Mouse (Mus musculus) erythroblast, embryonic 14.5 days (primary cell): ENCODE measurements around the gene Srsf12. TPM values are rescaled to one million over a fixed set of nuclear protein-coding genes. Genes with fewer than 3 reads are reported as not detected.

ENCODE experiments used
- H3K27me3 ChIP-seq: 2 replicates; pipeline ENCODE4 v1.6.1; 2012; ENCODE audit warnings: inconsistent platforms; ENCODE audit not compliant: control insufficient read depth
- H3K36me3 ChIP-seq: 2 replicates; pipeline ENCODE4 v1.6.1; 2012; ENCODE audit warnings: mild to moderate bottlenecking, inconsistent platforms; ENCODE audit not compliant: control insufficient read depth
- H3K4me1 ChIP-seq: 2 replicates; pipeline ENCODE4 v1.6.1; 2012; ENCODE audit warnings: inconsistent platforms; ENCODE audit not compliant: control insufficient read depth
- H3K4me3 ChIP-seq: replicated peaks from 2 replicates; pipeline ENCODE3; 2012; ENCODE audit warnings: moderate library complexity, mild to moderate bottlenecking, inconsistent platforms
- H3K9me3 ChIP-seq: 2 replicates; pipeline ENCODE4 v1.6.1; 2012; ENCODE audit warnings: low read length, inconsistent platforms, mixed read lengths; ENCODE audit not compliant: control insufficient read depth
- GATA1 ChIP-seq: IDR thresholded peaks from 2 replicates; pipeline ENCODE4 v1.6.1; 2012; ENCODE audit warnings: low read length, inconsistent platforms, mixed read lengths
- TAL1 ChIP-seq: IDR thresholded peaks from 3 replicates; pipeline ENCODE4 v1.6.1; 2012; ENCODE audit warnings: low read length, inconsistent platforms, mixed read lengths
- polyA plus RNA-seq: library from polyadenylated mRNA; stranded (reverse); fragments of >175 nt; gene quantifications from 2 replicates; pipeline ENCODE4 v1.2.3, GENCODE M21; 2012

Srsf12 gene
- polyA plus RNA-seq, 1 experiment: not detected

DNA sequence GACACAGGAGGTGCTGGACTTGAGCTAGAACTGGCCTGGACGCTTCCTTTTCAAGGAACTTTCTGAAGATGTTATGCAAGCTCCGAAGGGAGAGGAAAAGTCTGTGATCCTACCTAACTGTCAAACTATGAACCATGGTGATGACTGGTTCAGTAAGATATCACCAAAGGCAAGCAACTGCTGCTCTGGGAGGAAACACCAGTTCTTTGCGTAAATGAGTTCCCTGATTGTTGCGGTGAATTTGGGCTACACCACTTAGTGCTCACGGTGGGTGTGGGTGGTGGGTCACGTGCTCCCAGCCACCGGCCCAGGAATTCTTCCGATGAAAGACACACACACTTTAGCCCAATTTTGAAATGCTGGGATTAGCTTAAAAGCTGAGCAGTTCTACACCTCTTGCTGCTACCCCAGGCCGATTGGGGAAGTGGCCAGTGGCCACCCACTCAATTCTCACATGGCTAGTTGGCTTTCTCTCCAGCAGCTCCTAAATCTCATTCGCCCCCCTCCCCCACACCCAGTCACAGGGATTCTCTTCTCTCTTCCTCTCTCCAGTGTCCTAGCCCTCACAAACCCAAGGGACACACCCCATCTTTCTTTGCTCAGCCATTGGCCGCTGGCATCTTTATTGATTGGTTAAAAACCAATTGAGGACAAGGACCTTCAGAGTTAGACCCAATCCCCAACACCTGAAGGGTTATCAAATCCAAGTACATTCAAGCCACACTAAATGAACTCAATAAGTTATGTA, 56.4 kb downstream of the Srsf12 start:
- Histone ChIP-seq H3K4me3 (no peak overlapping the region), H3K27me3 (no peaks in the 10 kb centered on the region; the same call in 1 of the 2 replicates), H3K36me3 (no peaks in the 10 kb centered on the region), H3K4me1 (peaks cover 2% of the 10 kb centered on the region; the same call in 1 of the 2 replicates), H3K9me3 (no peaks in the 10 kb centered on the region)
- TF ChIP-seq TAL1 (no peak), GATA1 (no peak)

- Histone ChIP-seq H3K9me3 (no peaks in the 10 kb centered on the region), H3K36me3 (no peaks in the 10 kb centered on the region), H3K27me3 (no peaks in the 10 kb centered on the region), H3K4me3 (no peak overlapping the region), H3K4me1 (no peaks in the 10 kb centered on the region)
- TF ChIP-seq GATA1 (no peak), TAL1 (no peak)
These were observed 61.9 kb downstream of the Srsf12 start for GRCm38 (mm10) chr4:33270386-33271314.

GRCm38 (mm10) chr4:33273437-33273836, 64.6 kb downstream of the Srsf12 start:
- Histone ChIP-seq H3K4me3 (no peak overlapping the region), H3K36me3 (no peaks in the 10 kb centered on the region), H3K4me1 (no peaks in the 10 kb centered on the region), H3K9me3 (no peaks in the 10 kb centered on the region), H3K27me3 (no peaks in the 10 kb centered on the region)
- no peak for TF ChIP-seq TAL1
- no peak for TF ChIP-seq GATA1

- Histone ChIP-seq H3K4me1 (no peaks in the 10 kb centered on the region), H3K9me3 (no peaks in the 10 kb centered on the region), H3K27me3 (no peaks in the 10 kb centered on the region), H3K4me3 (no peak overlapping the region), H3K36me3 (no peaks in the 10 kb centered on the region)
- TF ChIP-seq GATA1: no peak
- no peak for TF ChIP-seq TAL1
These were observed 73.3 kb downstream of the Srsf12 start for GRCm38 (mm10) chr4:33281891-33282685.

Other genes starting within 250 kb of the Srsf12 start
- 0.10 and 0.34 TPM in 2 replicates for gene Rragd, start 226.0 kb upstream of the Srsf12 start, polyA plus RNA-seq
- gene Ube2j1, start 177.6 kb upstream of the Srsf12 start, polyA plus RNA-seq: 4.8 and 5.6 TPM in 2 replicates
- not detected in 2 replicates for gene Gabrr2, start 146.0 kb upstream of the Srsf12 start, polyA plus RNA-seq
- 0.01 TPM in 1 of 2 replicates, not detected in the other for gene Gabrr1, start 76.5 kb upstream of the Srsf12 start, polyA plus RNA-seq
- gene Pm20d2, start 19.3 kb upstream of the Srsf12 start, polyA plus RNA-seq: not detected in 2 replicates
- 68.6 and 79.6 TPM in 2 replicates for gene Pnrc1, start 81.2 kb downstream of the Srsf12 start, polyA plus RNA-seq
- 0.61 and 0.71 TPM in 2 replicates for gene Rngtt, start 101.3 kb downstream of the Srsf12 start, polyA plus RNA-seq